Mouse (Mus musculus) ovary, adult 10 weeks (tissue): ENCODE measurements around the gene Gm5114. TPM values are rescaled to one million over a fixed set of nuclear protein-coding genes. Genes with fewer than 3 reads are reported as not detected.

Experiments used
- polyA plus RNA-seq: library from polyadenylated mRNA; stranded (reverse); fragments of 350-450 nt; fragmentation: Illumina TruSeq; extraction: RNeasy Lipid Tissue Mini Kit (QIAGEN cat#74804); gene quantifications from one replicate; pipeline ENCODE4 v1.2.3, GENCODE M21; 2014

Gene Gm5114
- not detected for polyA plus RNA-seq

GRCm38 (mm10) chr7:39413060-39413459 lies at the start of gene Gm5114:
Gm5114 (minus strand) TSS chr7:39413160.

Other genes with a start within 250 kb of the Gm5114 start
- 7.0 TPM for gene Zfp619, start 104.6 kb upstream of the Gm5114 start, polyA plus RNA-seq